Mouse (Mus musculus): ENCODE measurements around the gene Actl7b. TPM values are rescaled to one million over a fixed set of nuclear protein-coding genes. Genes with fewer than 3 reads are reported as not detected.
A peak's percentile ranks its signal among the peaks of the same experiment; 100 is the strongest.

The Actl7b gene
- total RNA-seq (2021) = not detected

- intact Hi-C loops (cut with DNase I) = no loop called here
- no peak for DNase-seq
Observed at GRCm38 (mm10) chr4:56741041-56741493, at the start of gene Actl7b. Actl7b (minus strand) TSS chr4:56741443.

GRCm38 (mm10) chr4:56771065-56771464 is 29.8 kb upstream of the Actl7b start:
- intact Hi-C loops (cut with DNase I) = no loop called here
- DNase-seq = no peak

- DNase-seq = peak; percentile 47 to 51
- intact Hi-C loops (cut with DNase I) = no loop called here
Observed at GRCm38 (mm10) chr4:56768913-56769312, 27.7 kb upstream of the Actl7b start.

GRCm38 (mm10) chr4:56767861-56768284 is 26.6 kb upstream of the Actl7b start:
- peak; percentile 16 to 24 for DNase-seq
- intact Hi-C loops (cut with DNase I) = no loop called here

- intact Hi-C loops (cut with DNase I) = no loop called here
- DNase-seq = no peak
Observed at GRCm38 (mm10) chr4:56757693-56758092, 16.4 kb upstream of the Actl7b start.

- intact Hi-C loops (cut with DNase I) = no loop called here
- DNase-seq = no peak
Observed at GRCm38 (mm10) chr4:56756966-56757600, 15.8 kb upstream of the Actl7b start.

- intact Hi-C loops (cut with DNase I) = no loop called here
- no peak for DNase-seq
Observed at GRCm38 (mm10) chr4:56756021-56756420, 14.8 kb upstream of the Actl7b start.

GRCm38 (mm10) chr4:56747456-56747855 is 6.2 kb upstream of the Actl7b start:
- no peak for DNase-seq
- intact Hi-C loops (cut with DNase I) = no loop called here

- no peak for DNase-seq
- intact Hi-C loops (cut with DNase I) = no loop called here
Observed at GRCm38 (mm10) chr4:56746345-56746744, 5.1 kb upstream of the Actl7b start.

- intact Hi-C loops (cut with DNase I) = no loop called here
Observed at GRCm38 (mm10) chr4:56743363-56744195, 2.3 kb upstream of the Actl7b start, which contains the start of gene Actl7a. Actl7a (plus strand) TSS chr4:56743413.

GRCm38 (mm10) chr4:56742698-56743097 is 1.5 kb upstream of the Actl7b start:
- intact Hi-C loops (cut with DNase I) = no loop called here
- DNase-seq = no peak

More at GRCm38 (mm10) chr4:56743363-56744195, 2.3 kb upstream of the Actl7b start, which contains the start of gene Actl7a:
- DNase-seq = no peak

GRCm38 (mm10) chr4:56740611-56741010 is 632 bp downstream of the Actl7b start:
- DNase-seq = no peak
- intact Hi-C loops (cut with DNase I) = no loop called here

GRCm38 (mm10) chr4:56740020-56740485 is 1.2 kb downstream of the Actl7b start, which contains the start of gene Gm26657:
Gm26657 (plus strand) TSS chr4:56740070.
- intact Hi-C loops (cut with DNase I) = no loop called here
- no peak for DNase-seq

- DNase-seq = no peak
- intact Hi-C loops (cut with DNase I) = no loop called here
Observed at GRCm38 (mm10) chr4:56725839-56726238, 15.4 kb downstream of the Actl7b start.

GRCm38 (mm10) chr4:56723237-56723636 is 18.0 kb downstream of the Actl7b start:
- DNase-seq = no peak
- intact Hi-C loops (cut with DNase I) = no loop called here

- intact Hi-C loops (cut with DNase I) = no loop called here
- no peak for DNase-seq
Observed at GRCm38 (mm10) chr4:56722346-56722745, 18.9 kb downstream of the Actl7b start.

- DNase-seq = peak in 1 of 2 experiments; percentile 30
- intact Hi-C loops (cut with DNase I) = no loop called here
Observed at GRCm38 (mm10) chr4:56721469-56721868, 19.8 kb downstream of the Actl7b start.

GRCm38 (mm10) chr4:56720403-56720802 is 20.8 kb downstream of the Actl7b start:
- no peak for DNase-seq
- intact Hi-C loops (cut with DNase I) = no loop called here

- intact Hi-C loops (cut with DNase I) = no loop called here
Observed at GRCm38 (mm10) chr4:56719456-56719855, 21.8 kb downstream of the Actl7b start.

GRCm38 (mm10) chr4:56718573-56719442 is 22.4 kb downstream of the Actl7b start:
- DNase-seq = no peak
- intact Hi-C loops (cut with DNase I) = no loop called here

More at GRCm38 (mm10) chr4:56719456-56719855, 21.8 kb downstream of the Actl7b start:
- DNase-seq = no peak
